Mouse (Mus musculus) 3T3-L1 (cell line): ENCODE results near the gene Sox30.
"Not testable (repeated sequence)": the region's sequence is repeated elsewhere in the genome, so short reads cannot be mapped to it uniquely, and the experiment has no call there.

Experiments used
- DNase-seq: peaks from one replicate; pipeline ENCODE4 v3.0.0-alpha.2; 2015; ENCODE audit warnings: low read depth, low spot score

Sox30 gene

DNA sequence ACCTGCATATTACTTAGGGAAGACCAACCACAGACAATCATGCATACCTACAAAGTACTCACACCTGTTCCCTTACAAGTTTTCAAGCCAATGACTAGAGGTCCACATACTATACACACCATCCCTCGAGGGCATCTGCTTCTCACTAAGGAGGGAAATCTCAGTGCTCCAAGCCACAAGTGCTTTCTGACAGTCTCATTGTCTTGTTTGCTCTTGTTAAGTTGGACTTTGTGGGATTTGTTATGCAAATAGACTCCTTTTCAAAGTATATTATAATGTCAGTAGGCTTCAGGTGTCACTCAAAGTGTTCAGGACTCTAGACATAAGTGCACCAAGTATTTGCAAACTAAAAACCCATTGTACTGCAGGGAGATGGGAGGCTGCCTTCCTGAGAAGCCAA, 40.1 kb downstream of the Sox30 start:
- DNase-seq, result no peak

DNA sequence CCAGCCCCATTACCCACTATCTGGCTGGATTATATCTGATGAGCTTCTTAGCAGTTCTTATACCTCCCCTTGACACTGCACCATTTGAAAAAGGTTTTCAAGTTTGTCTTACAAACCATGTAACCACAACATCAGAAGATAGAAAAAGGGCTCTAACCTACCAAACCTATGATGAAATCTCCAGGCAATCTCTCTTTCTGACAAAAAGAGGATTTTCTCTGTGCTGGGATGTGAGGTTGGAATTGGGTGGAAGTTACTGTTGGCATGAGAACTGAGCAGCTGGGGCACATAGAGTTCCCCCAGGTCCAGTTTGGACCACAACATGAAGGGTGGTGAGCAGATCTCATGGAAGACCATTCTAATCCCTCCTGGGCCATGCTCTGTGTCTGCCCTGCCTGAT, 41.7 kb downstream of the Sox30 start:
- peak; percentile 35 for DNase-seq

DNA sequence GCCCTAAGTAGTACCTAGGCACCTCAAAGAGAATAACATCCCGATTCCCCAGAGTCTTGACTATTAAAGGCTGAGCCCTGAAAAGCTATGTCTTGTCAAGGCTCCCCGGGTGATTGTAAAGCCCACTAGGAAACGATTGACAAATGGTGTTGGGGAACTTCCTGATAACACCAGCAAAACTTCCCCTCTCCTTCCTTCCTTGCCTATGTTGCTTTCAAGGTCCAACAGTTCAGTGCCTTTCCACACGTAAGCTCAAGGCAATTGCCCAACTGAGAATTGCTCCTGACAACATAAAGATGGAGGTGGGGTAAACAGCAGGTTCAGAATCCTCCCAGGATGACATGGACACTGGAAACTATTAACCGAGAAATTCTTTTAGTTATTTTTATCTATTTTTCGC, 42.9 kb downstream of the Sox30 start:
- no peak for DNase-seq

DNA sequence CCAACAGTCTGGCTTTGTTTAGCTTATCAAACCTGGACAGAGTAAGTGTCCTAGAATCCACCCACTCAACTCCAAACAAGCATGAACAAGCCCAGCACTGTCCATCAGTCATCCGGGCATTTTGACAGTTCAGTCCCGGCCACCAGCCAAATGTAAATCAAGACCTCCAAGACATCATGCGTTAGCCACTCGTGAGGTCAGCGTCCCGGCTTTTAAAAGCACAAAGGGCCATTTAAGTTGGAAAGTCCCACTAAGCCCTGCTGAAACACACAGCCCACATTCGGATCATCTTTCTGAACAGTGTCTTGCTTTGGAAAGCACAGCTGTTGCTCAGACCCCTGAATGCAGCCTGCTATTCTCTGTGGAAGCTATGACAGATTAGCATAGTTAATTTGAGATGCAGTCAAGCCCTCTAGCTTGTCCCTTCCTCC, 45.9 kb downstream of the Sox30 start:
- DNase-seq, result peak; percentile 81

DNA sequence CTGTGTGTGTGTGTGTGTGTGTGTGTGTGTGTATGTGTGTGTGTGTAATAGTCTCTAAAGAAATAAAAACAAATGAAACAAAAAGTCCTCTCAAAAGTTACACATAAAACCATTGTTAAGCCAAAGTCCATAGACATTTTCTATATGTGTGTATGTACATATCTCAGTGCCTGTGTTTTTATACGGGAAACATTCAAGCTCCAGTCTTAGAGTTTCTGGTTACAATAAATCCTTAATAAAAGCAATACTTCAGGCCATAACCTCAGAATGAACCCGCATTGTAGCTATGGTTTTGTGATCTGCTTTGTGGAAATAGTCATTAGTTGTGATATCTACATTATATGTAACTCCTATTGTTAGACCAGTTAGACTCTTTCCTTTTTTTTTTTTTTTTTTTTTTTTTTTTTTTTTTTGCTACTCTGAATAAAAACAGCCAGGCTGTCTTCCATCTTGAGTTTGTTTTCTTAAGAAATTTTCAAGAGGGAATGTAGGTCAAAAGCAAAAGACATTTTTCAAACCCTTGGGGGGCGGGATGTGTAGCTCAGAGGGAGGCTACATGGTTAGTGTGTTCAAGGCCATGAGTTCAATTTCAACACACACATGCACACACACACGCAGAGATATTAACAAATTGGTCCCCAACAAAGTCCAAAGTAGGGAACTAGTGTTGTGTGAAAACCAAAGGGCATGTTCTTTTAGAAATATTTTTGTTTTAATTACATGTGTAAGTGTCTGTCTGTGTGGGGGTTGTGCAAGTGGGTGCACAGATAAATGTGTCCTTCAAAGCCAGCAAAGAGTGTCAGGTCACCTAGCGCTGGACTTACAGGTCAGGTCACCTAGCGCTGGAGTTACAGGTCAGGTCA, 48.1 kb downstream of the Sox30 start:
- DNase-seq, result no peak

DNA sequence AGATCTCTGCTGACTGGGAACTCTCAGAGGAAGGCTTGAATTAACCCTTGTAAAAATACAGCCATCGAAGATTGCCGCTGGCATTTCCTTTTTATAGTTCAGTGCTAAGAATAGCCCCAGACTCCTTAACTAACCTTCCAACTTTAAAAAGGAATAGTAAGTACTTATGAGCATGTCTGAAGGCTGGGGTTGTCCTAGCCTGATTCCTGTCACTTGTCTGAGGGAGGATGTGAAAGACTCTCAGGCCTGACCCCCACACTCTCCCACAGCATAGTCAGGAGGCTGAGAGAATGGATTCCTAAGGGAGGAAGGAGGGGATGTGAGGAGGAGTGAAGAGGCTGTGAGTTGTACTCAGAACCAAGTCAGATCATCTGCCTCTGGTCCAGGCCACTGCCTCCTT, 49.4 kb downstream of the Sox30 start:
- DNase-seq, result no peak

DNA sequence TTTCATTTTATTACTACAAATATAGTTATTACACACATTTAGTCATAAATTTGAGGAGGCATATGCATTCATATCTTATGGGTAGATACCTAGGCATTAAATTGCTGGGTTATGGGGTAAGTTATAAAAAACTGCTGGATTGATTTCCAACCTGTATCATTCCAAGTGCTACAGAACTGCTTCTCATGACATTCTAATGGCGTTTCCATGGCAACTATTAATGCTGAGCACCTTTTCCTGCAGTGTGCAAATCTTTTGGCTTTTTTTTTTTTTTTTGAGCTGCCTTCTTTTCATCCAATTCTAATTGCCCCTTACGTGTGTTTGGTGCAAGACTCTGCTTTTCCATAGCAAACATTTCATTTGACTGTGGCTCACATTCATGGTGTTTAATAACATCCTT, 49.9 kb downstream of the Sox30 start:
- DNase-seq, result no peak

DNA sequence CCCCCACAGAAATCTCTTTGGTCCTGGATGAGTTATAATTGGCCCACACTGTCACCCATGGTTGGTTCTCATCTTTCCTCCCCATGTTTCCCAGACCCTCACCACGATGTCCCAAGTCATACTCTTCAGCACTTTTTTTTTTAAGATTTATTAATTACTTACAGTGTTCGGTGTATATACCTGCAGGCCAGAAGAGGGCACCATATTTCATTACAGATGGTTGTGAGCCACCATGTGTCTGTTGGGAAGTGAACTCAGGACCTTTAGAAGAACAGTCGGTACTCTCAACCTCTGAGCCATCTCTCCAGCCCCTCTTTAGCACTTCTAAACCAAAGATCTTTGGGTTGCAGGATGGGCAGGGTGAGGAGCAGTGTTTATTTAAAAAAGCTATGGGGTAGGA, 51.4 kb downstream of the Sox30 start:
- DNase-seq, result peak; percentile 40

DNA sequence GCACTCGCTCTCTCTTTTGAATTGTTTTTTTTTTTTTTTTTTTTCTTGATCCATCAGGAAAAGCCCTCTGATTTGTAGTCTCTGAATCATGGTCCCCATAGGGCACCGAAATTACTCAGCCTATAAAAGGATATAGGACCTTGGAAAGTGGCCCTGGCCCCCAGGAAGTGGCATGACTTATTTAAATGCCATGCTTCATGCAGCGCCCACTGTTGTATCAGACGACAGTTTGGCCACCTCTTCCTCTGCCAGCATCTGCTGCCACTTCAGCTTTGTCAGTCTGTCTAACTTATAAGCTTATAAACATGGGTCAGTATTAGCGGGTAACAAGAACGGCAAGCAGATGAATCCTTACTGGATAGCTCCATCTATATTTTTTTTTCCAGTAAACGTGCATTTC, 52.8 kb downstream of the Sox30 start:
- DNase-seq, result no peak

DNA sequence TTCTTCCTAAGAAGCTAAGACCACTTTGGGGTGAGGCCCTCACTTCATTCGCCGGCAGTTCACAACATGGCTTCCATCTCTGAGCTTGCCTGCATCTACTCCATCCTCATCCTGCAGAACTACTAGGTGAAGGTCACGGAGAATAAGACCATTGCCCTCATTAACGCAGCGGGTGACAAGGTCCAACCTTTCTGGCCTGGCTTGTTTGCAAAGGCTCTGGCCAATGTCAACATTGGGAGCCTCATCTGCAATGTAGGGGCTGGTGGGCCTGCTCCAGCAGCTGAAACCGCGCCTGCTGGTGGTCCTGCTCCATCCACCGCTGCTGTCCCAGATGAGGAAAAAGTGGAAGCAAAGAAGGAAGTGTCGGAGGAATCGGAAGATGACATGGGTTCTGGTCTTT, 56.3 kb downstream of the Sox30 start:
- DNase-seq, result no peak

DNA sequence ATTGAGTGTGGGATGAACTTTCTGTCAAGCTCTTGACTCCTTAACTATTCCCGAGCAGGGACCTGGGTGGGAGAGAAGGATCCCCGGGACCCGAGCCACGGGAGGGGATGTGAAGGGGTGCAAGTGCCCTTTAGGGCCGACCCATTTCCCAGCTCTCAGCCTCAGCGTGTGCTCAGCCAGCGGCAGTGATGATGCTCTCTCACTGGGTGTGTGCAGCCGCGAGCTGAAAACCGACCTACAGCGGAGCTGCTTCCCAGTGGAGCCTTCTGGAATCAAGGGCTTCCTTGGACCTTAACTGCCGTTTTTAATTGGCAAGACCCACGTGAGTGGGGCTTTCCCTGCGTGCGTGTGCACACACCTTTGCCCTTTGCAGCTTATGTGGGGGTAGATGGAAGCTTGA, 58.8 kb downstream of the Sox30 start:
- no peak for DNase-seq

DNA sequence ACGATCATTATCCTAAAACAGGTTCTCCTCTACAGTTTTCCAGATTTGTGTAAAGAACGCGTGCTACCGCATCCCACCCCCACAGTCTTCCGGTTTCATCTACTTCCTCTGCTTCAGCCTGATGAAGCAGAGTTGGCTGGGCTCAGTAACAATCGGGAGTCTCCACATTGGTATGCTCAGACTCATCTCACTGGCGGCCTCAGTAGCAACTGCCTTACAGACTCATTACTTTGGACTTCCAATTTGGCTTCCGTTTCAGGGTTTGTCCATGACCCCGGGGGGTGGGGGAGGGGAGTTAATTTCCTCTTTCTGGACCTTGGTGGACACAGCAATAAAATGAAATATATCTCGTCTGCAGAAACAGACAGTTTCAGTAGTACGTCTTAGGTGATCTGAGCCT, 59.2 kb downstream of the Sox30 start:
- peak; percentile 20 for DNase-seq

DNA sequence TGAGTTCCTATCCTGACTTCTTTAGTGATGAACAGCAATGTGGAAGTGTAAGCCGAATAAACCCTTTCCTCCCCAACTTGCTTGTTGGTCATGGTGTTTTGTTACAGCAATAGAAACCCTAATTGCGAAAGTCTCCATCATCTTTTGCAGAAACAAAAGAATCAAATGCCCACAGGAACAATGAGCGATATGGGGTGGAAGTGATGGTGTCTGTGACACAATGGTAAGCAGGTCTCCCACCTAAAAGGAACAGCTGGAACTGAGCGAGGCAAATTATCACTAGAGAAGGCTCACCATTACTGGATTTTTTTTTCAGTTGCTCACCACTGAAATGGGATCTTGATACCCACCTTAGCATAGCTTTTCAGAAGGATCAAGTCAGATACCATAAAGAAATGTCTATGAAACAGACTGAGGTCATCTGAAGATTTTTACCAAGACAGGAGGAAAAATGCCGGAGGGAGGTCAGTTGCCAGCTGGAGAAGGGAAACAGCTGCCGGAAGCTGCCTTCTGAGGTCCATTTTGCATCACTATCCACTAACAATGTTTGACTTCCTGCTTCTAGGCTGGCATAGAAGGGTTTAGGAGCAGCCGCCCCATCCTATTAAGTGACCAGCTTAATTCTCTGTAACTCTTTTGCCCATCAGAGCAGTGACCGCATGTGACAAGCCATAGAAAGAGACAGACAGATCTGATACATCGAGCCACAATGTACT, 60.9 kb downstream of the Sox30 start:
- no peak for DNase-seq

DNA sequence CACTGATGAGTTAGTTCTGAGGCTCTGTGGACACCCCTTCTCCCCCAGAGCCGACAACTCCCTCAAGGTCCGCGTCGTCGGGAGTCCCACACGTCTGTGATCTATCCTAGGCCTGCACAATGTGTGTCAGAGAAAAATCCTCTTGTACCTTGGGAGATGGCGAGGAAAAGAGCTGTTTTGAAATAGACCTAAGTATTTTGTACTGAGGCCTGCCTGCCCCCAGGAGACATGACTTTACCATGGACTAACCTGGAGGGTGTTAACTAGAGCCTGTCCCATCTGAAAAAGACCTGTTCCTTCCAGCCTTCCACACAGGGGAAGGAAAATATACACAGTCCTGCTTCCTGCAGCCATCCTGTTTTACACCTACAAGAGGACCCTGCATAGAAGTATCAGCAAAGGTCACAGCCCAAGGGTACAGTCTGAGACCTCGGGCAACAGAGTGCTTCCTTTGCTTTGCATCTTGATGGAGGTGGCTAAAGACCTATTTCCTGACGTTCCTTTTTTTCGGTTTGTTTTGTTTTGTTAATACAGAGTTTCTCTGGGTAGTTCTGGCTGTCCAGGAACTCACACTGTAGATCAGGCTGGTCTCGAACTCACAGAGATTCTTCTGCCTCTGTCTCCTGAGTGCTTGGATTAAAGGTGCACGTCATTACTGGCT, 61.6 kb downstream of the Sox30 start:
- DNase-seq, result no peak

DNA sequence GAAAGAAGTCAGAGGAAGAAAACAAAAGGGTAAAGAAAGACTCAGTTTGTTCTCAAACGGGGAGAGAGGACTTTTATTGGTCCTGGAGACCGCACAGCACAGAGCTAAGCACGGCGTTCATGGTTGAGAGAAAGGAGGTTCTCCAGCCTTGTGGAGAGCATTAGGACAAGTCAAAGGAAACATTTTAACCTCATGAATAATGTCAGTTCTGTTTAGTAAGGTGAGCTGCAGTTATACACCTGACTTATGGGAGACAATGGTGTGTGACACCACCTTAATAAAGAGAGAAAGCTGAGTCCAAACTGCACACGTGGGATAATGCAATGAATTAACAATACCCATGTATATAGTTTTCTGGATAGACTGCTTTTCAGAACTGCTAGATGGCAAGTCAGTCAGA, 64.7 kb downstream of the Sox30 start:
- no peak for DNase-seq

DNA sequence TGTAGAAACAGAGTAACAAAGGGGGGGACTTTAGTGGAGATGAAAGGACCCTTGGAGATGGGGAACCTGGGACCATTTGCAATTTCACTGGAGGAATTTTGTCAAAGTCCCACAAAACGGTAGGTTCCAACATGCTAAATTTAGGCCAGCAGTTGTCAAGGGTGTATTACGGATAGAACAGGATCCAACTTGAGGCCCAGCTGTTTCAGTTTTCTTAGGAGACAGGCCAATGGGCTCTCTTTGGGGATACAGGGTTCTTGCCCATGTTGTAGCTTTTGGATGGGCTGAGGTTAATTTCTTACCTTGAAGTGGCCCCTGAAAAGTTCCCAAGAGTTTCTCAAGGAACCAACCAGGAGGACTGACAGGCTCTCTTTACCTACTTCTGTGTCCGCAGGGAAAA, 67.2 kb downstream of the Sox30 start:
- no peak for DNase-seq

DNA sequence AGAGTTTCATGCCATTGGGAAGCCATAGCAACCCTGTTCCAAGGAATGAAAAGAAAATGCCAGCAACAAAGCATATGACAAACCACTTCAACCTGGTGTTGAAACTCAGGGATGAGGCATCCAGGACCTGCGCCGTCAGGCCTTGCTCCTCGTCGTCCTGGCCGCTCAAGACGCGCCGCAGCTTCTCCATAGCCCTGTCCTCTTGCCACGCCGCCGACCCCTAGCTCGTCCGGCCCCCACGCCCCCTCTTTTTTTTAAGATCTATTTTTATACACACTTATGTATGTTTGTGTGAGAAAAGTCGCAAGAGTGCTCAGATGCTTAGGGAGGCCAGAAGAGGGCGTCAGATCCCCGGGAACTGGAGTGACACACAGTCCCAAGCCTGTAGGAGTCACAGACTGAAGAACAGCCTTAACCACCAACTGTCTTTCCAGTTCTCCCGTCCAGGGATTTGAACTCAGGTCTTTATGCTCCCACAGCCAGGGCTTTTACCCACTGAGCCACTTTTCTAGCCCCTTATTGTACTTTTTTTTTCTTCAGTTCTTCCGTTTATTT, 72.1 kb downstream of the Sox30 start, which contains the start of gene Gm12166:
Gm12166 (minus strand) TSS at position 217 of the 555 bp plus-strand sequence.
- DNase-seq, result peak; percentile 65

DNA sequence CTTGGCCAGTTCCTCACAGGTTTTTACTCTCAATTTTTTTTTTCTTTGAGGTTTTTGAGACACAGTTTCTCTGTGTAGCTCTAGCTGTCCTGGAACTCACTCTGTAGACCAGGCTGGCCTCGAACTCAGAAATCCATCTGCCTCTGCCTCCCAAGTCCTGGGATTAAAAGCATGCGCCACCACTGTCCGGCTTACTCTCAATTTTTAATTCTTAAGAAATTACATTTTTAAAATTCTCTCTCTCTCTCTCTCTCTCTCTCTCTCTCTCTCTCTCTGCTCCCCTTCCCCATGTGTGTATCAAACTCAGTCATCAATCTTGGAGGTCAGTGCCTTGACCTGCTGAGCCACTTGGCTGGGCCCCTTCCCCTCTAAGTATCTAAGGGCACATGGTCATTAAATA, 73.3 kb downstream of the Sox30 start:
- not testable (repeated sequence) for DNase-seq

DNA sequence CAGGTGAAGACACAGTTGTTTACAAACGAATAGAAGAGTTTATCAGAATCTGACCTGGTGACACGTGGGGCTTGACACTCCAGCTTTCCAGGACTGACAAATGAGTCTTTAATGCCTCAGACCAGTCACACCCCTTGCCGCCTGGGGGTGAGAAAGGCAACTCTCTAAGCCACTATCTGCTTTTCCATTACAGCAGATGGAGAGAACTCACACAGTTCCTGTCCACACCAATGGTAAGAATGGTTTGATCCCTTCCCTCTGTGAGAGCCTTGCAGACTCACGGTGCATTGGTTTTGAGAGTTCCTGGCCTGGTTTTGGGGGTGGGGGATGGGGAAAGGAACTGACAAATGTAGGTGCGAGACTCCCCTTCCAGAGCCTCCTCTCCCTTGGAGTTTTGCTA, 74.2 kb downstream of the Sox30 start:
- no peak for DNase-seq

DNA sequence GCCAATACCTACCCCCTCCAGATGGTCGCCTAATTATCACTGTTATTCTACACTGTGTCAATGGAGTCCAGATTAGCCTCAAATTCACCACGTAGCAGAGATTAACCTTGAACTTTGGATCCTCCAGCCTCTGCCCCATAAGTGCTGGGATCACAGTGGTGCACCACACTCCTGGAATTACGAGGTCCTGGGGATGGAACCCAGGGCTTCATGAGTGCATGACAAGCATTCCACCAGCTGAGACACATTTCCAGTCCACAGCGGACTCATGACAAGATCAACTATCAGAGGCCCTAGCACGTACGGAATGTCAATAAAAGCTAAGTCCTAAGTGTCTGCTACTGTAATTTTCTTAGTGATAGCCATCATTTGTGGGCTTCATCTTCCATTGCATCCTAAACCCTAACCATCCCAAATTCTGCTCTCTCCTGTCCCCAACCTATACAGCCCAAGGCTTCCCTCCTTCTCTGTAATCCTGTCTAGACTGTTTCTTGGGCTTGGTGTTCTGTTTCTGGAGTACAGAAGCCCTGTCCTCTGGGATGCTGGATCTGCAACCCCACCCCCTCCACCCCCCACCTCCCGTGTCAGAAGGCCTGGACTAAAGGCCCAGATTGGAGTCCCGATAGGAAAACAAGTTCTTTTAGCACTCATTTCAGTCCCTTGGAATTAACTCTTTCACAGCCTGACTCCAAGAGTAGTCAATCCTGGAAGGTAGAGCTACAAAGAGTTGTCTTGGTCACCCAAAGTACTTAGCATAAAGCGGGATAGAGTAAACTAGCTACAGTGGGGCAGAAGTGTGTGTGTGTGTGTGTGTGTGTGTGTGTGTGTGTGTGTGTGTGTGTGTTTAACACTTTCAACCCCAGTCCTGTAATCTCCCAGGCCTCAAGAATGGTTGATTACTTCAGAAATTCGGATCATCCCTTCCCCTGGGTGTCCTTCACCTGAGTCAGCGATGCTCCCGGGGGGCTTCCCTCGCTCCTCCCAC, 75.1 kb downstream of the Sox30 start:
- DNase-seq, result no peak
